Mouse (Mus musculus): Measurements from ENCODE around the gene Podxl.

The Podxl gene

GRCm38 (mm10) chr6:31563235-31564181 lies at the start of gene Podxl:
TSS of gene Podxl (minus strand) at chr6:31563981.
- no peak for DNase-seq (ENCODE audit: low read depth, low spot score)

GRCm38 (mm10) chr6:31612560-31613270 lies 48.9 kb upstream of the Podxl start:
- no peak for DNase-seq (ENCODE audit: low read depth, low spot score)

DNA sequence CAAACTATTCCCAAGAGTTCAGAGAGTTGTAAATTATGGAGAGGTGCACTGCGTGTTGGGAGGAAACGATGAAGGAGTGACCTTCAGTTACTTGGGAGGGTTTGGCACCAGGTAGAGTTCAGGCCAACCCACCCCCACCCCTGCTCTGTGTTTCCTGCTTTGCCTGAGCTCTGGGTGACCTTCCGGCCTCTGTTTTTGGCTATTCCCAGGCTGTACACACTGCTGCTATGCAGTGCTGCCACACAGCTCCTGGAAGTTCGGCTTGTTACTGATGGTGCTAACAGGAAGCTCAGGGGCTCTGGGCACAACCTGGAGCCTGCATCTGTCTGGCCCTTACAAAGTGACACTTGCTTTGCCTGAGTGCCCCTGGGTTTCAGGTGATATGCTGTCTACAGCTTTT lies 42.6 kb upstream of the Podxl start:
- no peak for DNase-seq (ENCODE audit: low read depth, low spot score)

- DNase-seq (ENCODE audit: low read depth, low spot score), result no peak
Measured at GRCm38 (mm10) chr6:31604629-31605265, 41.0 kb upstream of the Podxl start.

DNA sequence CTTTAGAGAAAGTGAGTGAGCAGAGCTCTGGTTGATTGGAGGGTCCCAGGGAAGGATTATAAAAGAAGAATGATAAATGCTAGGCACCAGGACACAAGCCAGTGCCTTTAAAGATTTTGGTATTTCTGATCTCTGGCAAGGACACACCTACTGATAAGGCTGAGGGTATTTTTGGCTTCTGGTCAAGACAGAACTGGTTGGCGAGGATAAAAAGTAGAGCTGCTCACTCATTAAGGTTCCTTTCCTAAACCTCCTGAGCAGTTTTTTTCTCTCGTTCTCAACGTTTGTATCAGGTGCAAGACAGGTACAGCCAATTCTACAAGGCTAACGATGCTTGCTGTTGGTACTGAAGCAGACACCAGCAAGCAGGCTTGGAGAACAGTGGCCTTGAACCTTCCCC lies 38.7 kb upstream of the Podxl start:
- DNase-seq (ENCODE audit: low read depth, low spot score), result no peak

DNA sequence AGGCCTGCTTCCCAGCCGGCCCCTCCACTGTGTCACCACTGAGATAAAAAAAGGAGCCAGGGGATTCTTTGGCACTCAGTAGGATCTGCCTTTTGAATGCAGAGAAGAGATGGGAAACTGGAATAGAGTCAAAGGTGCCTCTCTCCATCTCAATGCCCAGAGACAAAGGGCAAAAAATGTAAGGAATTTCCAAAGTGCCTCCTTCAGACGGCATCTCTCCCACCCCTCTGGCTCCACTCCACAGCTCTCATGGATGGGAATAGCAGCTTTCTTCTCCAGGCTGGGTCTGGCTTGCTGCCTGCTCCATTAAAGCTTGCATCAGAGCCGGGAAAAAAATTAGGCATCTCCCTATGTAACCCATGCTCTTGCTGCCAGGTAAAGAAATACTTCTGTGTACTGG lies 37.4 kb upstream of the Podxl start:
- no peak for DNase-seq (ENCODE audit: low read depth, low spot score)

DNA sequence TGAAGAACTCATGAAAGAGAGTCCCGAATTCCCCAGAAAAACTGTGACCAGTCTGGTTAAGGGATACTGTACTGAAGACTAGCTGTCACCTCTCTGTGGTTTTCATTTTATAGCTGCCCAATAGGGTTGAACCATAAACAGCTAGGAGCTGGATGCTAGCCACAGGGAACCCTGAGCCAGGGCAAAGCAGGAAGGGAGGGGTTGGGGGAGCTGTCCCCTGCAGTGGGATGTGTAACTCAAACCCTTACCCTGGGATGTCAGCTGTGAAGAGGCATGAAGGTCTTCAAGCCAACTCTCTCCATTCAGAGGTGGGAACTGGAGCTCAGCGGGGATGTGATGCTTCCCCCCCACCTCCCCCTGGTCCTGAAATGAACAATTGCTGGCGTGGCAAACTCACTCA lies 36.1 kb upstream of the Podxl start:
- DNase-seq (ENCODE audit: low read depth, low spot score), result no peak

- no peak for DNase-seq (ENCODE audit: low read depth, low spot score)
Measured at GRCm38 (mm10) chr6:31598349-31598911, 34.6 kb upstream of the Podxl start.

DNA sequence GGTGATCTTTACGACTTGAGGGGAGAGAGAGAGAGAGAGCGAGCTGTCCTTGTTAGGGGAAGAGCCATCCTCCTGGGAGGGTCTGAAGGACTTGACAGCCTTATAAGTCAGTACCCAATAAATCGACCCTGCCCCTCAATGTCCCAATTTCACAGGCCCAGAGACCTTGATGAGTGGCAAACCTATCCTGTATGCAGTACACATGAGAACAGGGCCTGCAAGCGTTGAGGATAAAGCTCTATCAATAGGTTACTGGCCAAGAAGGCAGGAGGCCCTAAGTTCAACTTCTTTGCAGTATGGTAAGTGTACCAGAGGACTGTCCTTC lies 33.3 kb upstream of the Podxl start:
- no peak for DNase-seq (ENCODE audit: low read depth, low spot score)

GRCm38 (mm10) chr6:31596346-31597135 lies 32.8 kb upstream of the Podxl start:
- DNase-seq (ENCODE audit: low read depth, low spot score), result no peak

- no peak for DNase-seq (ENCODE audit: low read depth, low spot score)
Measured at GRCm38 (mm10) chr6:31592579-31593238, 28.9 kb upstream of the Podxl start.

GRCm38 (mm10) chr6:31592128-31592527 lies 28.3 kb upstream of the Podxl start:
- DNase-seq (ENCODE audit: low read depth, low spot score), result no peak

DNA sequence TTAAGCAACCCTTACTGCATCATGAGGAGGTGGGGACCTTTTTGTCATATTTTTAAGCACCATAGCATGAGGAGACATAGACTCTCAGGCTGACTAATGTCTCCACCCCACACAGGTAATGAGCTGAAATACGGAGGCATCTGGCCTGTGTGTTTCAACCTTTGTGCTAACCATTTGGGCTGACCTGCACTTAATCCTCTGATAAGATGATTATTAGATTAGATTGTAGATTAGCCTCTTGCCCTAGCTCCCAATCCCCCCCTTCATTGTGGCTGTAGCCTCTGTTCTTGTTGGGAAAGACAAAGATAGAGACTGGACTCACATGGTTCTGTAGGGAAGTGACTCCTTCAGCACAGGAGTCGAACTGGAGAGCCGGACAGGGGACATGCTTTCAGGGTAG lies 27.9 kb upstream of the Podxl start:
- DNase-seq (ENCODE audit: low read depth, low spot score), result no peak

- DNase-seq (ENCODE audit: low read depth, low spot score), result no peak
Measured at GRCm38 (mm10) chr6:31590754-31591153, 27.0 kb upstream of the Podxl start.

GRCm38 (mm10) chr6:31589268-31589667 lies 25.5 kb upstream of the Podxl start:
- no peak for DNase-seq (ENCODE audit: low read depth, low spot score)

DNA sequence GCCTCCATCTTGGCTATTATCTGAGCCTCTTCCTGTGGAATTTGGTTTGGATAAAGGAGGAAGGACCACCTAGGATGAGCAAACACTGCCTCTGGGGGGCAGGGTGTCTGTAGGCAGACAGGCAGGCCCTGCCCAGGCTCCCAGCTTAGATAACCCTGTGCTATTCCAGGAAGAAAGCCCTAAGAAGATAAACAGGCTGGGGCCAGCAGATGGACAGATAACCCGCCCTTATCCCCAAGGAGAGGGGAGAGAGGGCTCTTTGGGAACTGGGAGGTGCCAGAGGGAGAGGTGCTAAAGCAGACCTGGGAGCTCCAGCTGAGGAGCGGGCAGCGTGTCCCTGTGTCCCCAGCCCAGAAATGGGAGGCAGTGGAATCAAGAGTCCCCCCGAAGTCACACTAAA lies 23.9 kb upstream of the Podxl start:
- no peak for DNase-seq (ENCODE audit: low read depth, low spot score)

- no peak for DNase-seq (ENCODE audit: low read depth, low spot score)
Measured at GRCm38 (mm10) chr6:31586127-31586526, 22.3 kb upstream of the Podxl start.

GRCm38 (mm10) chr6:31576151-31576550 lies 12.4 kb upstream of the Podxl start:
- no peak for DNase-seq (ENCODE audit: low read depth, low spot score)

DNA sequence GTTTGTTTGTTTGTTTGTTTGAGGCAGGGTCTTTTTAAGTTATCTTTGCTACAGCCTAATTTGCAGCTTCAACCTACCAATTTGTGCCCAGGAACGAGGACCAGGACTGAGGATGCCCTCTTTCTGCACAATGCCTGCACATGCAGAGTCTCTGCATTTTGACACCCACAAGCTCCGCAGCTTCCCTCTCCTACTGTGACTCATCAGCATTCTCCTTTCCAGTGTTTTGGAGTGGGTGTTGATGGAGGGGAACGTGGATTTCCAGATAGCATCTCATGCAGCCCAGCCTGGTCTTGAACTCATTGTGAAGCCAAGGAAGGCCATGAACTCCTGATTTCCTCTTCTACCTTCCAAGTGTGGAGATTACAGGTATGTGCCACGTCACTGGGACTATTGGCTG lies 11.3 kb upstream of the Podxl start:
- no peak for DNase-seq (ENCODE audit: low read depth, low spot score)

DNA sequence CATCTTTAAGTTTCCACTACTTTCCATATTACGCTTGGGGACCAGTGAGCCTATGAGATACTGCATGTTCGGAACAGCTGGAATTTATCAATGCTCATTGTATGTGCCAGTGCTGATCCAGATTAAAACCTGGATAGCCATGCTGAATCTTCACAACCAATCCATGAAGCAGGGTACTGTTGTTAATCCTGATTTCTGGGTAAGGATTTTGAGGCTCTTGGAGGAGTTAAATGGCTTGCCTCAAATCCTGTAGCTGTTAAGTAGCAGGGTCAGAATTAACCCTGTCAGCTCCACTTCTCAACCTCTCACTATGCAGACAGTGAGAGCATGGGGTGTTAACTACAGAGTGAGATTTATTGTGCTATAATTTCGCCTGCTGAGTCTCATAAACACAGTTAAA lies 7.7 kb upstream of the Podxl start:
- no peak for DNase-seq (ENCODE audit: low read depth, low spot score)

- no peak for DNase-seq (ENCODE audit: low read depth, low spot score)
Measured at GRCm38 (mm10) chr6:31568070-31568595, 4.4 kb upstream of the Podxl start.

Data from WW6 (cell line).